Mouse (Mus musculus) CD4-positive naive resting alpha-beta T cell, adult 57 days (primary cell): ENCODE results near the gene Krtap29-1. TPM values are rescaled to one million over a fixed set of nuclear protein-coding genes. Genes with fewer than 3 reads are reported as not detected.

Source experiments
- total RNA-seq: library from RNA; stranded (reverse); gene quantifications from one replicate; pipeline ENCODE4 v1.2.4, GENCODE M21; 2023

Gene Krtap29-1
- total RNA-seq, result not detected

DNA sequence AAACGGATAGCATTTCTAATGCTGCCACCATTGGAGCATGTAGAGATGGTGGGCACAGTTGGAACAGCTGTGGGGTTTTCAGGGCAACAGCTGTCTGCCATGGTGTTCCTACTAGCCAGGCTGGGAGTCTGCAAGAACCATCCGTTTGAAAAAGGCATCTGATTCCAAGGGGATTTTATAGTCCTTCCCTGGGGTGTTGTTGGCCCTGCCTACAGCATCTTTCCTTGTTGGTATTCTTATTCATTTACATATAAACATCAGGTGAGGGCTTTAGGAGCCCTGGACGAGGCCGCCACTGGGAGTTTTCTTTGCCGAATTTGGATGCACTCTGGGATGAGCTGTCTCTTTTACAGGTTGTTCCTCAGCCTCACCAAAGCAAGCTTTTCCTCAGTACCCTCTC is at the start of gene Krtap29-1:
Gene Krtap29-1, minus strand, starts transcription at position 101 of the 400 bp plus-strand sequence.

DNA sequence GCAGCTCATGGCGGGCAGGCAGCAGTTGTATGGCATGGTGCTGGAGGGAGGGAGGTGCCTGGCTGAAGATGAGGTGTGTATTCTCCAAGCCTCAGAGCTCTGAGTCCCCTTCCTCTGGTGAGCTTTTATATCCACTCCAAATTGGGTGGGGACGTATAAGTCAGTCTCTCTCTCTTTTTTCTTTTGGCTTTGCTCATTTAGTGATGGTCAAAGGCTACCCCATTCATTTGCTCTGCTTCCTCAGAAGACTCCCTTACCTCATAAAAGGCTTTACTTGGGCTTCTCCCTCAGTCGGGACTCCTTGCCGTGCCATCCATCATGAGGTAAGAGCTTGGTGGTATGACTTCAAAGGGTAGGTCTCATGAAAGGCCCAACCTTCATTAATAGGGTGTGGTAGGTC is 37.3 kb upstream of the Krtap29-1 start, which contains the start of gene Krt33a:
Gene Krt33a, minus strand, starts transcription at position 101 of the 400 bp plus-strand sequence.

DNA sequence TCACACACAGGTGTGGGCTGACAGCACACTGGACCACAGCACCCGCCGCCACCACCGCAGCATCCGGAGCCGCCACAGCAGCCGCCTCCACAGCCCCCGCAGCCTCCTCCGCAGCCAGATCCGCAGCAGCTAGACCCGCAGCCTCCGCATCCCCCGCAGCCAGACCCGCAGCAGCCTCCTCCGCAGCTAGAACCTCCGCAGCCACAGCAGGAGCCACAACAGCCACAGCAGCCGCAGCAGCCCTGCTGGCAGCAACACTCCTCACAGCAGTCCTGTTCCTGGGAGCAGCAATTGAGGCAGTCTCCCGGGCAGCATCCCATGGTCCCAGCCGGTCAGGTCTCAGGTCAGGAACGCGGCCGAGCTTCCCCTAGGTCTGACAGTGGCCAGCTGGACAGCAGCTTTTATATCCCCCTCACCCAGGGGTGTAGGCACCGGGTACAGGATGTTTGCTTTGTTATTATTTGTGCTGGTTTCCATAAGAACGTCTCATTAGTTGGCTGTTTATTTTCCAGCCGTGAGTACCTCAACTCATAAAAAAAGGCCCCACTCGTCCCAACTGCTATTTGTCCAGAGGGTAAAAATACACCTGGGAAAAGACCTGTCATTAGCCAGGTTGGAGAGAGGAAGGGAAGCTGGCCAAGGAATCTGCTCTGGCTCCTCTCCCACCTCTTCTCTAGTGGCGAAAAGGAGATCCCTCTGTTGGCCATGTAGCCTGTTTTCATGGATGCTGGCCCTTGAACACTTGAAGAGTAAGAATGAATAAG is 14.9 kb upstream of the Krtap29-1 start, which contains the start of gene Krtap17-1:
Gene Krtap17-1, minus strand, starts transcription at position 375 of the 764 bp plus-strand sequence.

DNA sequence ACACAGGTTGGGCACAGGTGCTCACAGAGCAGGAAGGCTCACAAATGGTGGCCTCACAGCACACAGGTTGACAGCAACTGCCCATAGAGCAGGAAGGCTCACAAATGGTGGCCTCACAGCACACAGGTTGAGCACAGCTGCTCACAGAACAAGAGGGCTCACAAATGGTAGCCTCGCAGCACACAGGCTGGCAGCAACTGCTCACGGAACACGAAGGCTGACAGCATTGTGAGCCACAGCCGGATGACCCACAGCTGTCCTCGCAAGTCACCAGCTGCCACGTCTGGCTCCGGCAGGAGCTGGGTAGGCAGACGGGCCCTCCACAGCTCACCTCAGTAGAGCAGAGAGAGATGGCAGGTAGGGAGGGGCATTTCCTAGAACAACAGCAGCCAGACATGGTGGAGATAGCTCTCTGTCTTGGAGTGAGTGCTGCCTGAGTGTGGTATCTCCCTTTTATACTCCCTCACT is 7.4 kb upstream of the Krtap29-1 start, which contains the start of gene Krtap16-1:
Gene Krtap16-1, minus strand, starts transcription at position 418 of the 468 bp plus-strand sequence.

DNA sequence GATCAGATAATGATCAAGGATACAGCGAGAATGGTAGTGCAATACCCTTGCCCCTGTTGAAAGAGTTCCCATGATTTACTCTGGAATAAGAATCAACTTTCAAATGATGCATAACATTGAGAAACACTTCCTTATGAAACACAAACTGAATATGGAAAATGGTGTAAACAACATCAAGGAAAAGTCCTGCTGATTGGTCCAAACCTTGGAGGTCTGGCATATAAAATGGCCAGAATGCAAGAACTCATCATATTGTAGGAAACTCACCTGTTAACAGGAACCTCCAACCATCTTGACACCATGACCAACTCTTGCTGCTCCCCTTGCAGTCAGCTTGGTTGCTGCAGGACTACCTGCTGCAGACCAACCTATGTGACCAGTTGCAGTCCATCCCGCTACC is 30.7 kb downstream of the Krtap29-1 start, which contains the start of gene Krtap9-5:
Gene Krtap9-5, plus strand, starts transcription at position 301 of the 400 bp plus-strand sequence.

DNA sequence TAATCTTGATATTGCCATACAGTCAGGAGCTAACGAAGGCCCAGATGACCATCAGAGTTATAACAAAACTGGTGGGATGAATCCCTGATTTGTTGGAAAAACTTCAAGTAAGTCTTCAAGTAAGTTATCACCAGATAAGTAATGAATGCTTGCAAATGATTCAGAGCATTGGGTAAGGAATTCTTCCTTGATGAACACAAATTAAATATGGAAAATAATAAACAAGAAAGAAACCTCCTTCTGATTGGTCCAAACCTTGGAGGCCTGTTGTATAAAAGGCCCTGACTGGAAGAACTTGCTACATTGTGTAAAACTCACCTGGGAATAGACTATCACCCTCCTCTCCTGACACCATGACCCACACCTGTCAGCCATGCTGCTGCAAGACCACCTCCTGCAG is 42.9 kb downstream of the Krtap29-1 start, which contains the start of gene Krtap31-2:
Gene Krtap31-2, plus strand, starts transcription at position 301 of the 400 bp plus-strand sequence.

Other genes with a start within 250 kb of the Krtap29-1 start
- gene Gm14180, start 244.8 kb downstream of the Krtap29-1 start, total RNA-seq, result not detected
- gene Gm11595, start 206.1 kb downstream of the Krtap29-1 start, total RNA-seq, result not detected
- not detected for gene Krtap4-8, start 198.3 kb downstream of the Krtap29-1 start, total RNA-seq
- gene Krtap4-9, start 193.9 kb downstream of the Krtap29-1 start, total RNA-seq, result not detected
- gene Gm11596, start 185.6 kb downstream of the Krtap29-1 start, total RNA-seq, result not detected
- gene Gm11569, start 180.1 kb downstream of the Krtap29-1 start, total RNA-seq, result not detected
- gene Gm11554, start 174.6 kb downstream of the Krtap29-1 start, total RNA-seq, result not detected
- gene Krtap4-13, start 169.2 kb downstream of the Krtap29-1 start, total RNA-seq, result not detected
- not detected for gene Gm11564, start 163.4 kb downstream of the Krtap29-1 start, total RNA-seq
- not detected for gene 2300003K06Rik, start 141.0 kb downstream of the Krtap29-1 start, total RNA-seq
- not detected for gene Krtap4-16, start 127.4 kb downstream of the Krtap29-1 start, total RNA-seq
- gene Gm11568, start 121.1 kb downstream of the Krtap29-1 start, total RNA-seq, result not detected
- not detected for gene Gm11559, start 114.6 kb downstream of the Krtap29-1 start, total RNA-seq
- gene Krtap9-1, start 105.7 kb downstream of the Krtap29-1 start, total RNA-seq, result not detected
- gene Gm11567, start 99.9 kb downstream of the Krtap29-1 start, total RNA-seq, result not detected
- not detected for gene Krtap31-1, start 71.1 kb downstream of the Krtap29-1 start, total RNA-seq
- gene Gm11565, start 64.3 kb downstream of the Krtap29-1 start, total RNA-seq, result not detected
- gene Krtap31-2, start 42.8 kb downstream of the Krtap29-1 start, total RNA-seq, result not detected
- not detected for gene Krtap9-5, start 30.6 kb downstream of the Krtap29-1 start, total RNA-seq
- not detected for gene Krtap16-1, start 7.5 kb upstream of the Krtap29-1 start, total RNA-seq
- not detected for gene Krtap17-1, start 14.9 kb upstream of the Krtap29-1 start, total RNA-seq
- not detected for gene Krt33a, start 37.2 kb upstream of the Krtap29-1 start, total RNA-seq
- not detected for gene Krt33b, start 50.8 kb upstream of the Krtap29-1 start, total RNA-seq
- gene Krt34, start 62.5 kb upstream of the Krtap29-1 start, total RNA-seq, result not detected
- gene Krt31, start 71.5 kb upstream of the Krtap29-1 start, total RNA-seq, result not detected
- not detected for gene Krt32, start 109.2 kb upstream of the Krtap29-1 start, total RNA-seq
- not detected for gene Krt35, start 117.2 kb upstream of the Krtap29-1 start, total RNA-seq
- not detected for gene Krt36, start 126.6 kb upstream of the Krtap29-1 start, total RNA-seq
- not detected for gene Krt13, start 142.5 kb upstream of the Krtap29-1 start, total RNA-seq
- gene Krt15, start 156.9 kb upstream of the Krtap29-1 start, total RNA-seq, result not detected
- 4.8 TPM for gene Krt19, start 169.6 kb upstream of the Krtap29-1 start, total RNA-seq
- gene Krt9, start 214.2 kb upstream of the Krtap29-1 start, total RNA-seq, result not detected
- gene Krt14, start 228.5 kb upstream of the Krtap29-1 start, total RNA-seq, result not detected